Comparison of ENCODE assay signal across 9 mouse cellular contexts in genomic region chr6:30357561-30358177, GRCm38 (mm10). TPM values are rescaled to one million over a fixed set of nuclear protein-coding genes. Genes with fewer than 3 reads are reported as not detected.
A peak's percentile ranks its signal among the peaks of the same experiment; 100 is the strongest.
DNase-seq lines count a peak whose midpoint lies in the region; ATAC-seq and TF ChIP-seq lines count a peak whose summit lies in the region.
"Had no signal": no experiment of that assay in that cellular context is flagged by ENCODE, and none has a peak within 500 bp of the region (broad histone marks: within the 10 kb centered on the region; RNA-seq: fewer than 3 reads in every experiment).

No protein-coding gene starts in this region.

- H3K27ac ChIP-seq in ES-Bruce4 (ENCODE audit: insufficient read depth, low read length): no peak overlapping the region
- H3K27ac ChIP-seq in lung, postnatal 0 days (ENCODE audit: low read length): no peak overlapping the region
- H3K27ac ChIP-seq: macrophage had no signal

- peak; percentile 69 for TF ChIP-seq CTCF in ES-Bruce4 (IDR thresholded peaks at IDR 0.05; ENCODE audit: low read depth, low read length)
- peak; percentile 95 for TF ChIP-seq CTCF in lung, postnatal 0 days (IDR thresholded peaks at IDR 0.05)

- peak; percentile 79 for DNase-seq in brain, adult 2 months (ENCODE audit: low read depth, low spot score)
- peak; percentile 79 to 85 for DNase-seq in heart, postnatal 14 days
- DNase-seq in layer of hippocampus, adult 9-10 months (ENCODE audit: low spot score): peak; percentile 83
- DNase-seq in lung, postnatal 0 days (ENCODE audit: low spot score): peak; percentile 86
- peak; percentile 95 for DNase-seq in retina, embryonic 14.5 days (ENCODE audit: low spot score)
- peak; percentile 72 to 80 for DNase-seq in thymus, postnatal 36 days

- H3K4me1 ChIP-seq in ES-Bruce4 (ENCODE audit: control insufficient read depth, insufficient read depth, low read length): no peaks in the 10 kb centered on the region
- no peaks in the 10 kb centered on the region for H3K4me1 ChIP-seq in lung, postnatal 0 days (ENCODE audit: insufficient read depth, low read depth, low read length)

- intact Hi-C loops in heart, postnatal 14 days (cut with DNase I): loop anchor here (2.0 to 10.0 kb wide), 3 partner anchors 149 to 503 kb away; no protein-coding TSS in a partner anchor

- no peaks in the 10 kb centered on the region for H3K27me3 ChIP-seq in ES-Bruce4 (ENCODE audit: control insufficient read depth, insufficient read depth, low read length, poor library complexity, severe bottlenecking)
- H3K27me3 ChIP-seq in lung, postnatal 0 days (replicated peaks; ENCODE audit: insufficient read depth, low read length): no peaks in the 10 kb centered on the region

- ATAC-seq in erythroid progenitor cell, adult 5-6 weeks (replicated peaks; ENCODE audit: low FRiP score, poor library complexity, severe bottlenecking): peak; percentile 70
- ATAC-seq in lung, postnatal 0 days: peak; percentile 58

- H3K4me2 ChIP-seq in lung, postnatal 0 days (replicated peaks; ENCODE audit: low read depth, low read length): no peak overlapping the region

- TF ChIP-seq POLR2A in ES-Bruce4 (IDR thresholded peaks at IDR 0.05; ENCODE audit: insufficient read depth, low read length): no peak

- no peak overlapping the region for H3K4me3 ChIP-seq in ES-Bruce4 (ENCODE audit: low read depth, low read length)
- no peak overlapping the region for H3K4me3 ChIP-seq in lung, postnatal 0 days (ENCODE audit: low read depth, low read length)

- no peak overlapping the region for H3K9ac ChIP-seq in ES-Bruce4 (ENCODE audit: low read depth, poor library complexity, severe bottlenecking)
- H3K9ac ChIP-seq in lung, postnatal 0 days (replicated peaks; ENCODE audit: low read depth): no peak overlapping the region

- H3K9me3 ChIP-seq in ES-Bruce4 (replicated peaks; ENCODE audit: control insufficient read depth, insufficient read depth, low read length, poor library complexity, severe bottlenecking): no peaks in the 10 kb centered on the region
- H3K9me3 ChIP-seq in lung, postnatal 0 days (ENCODE audit: low read length): no peaks in the 10 kb centered on the region

- H3K36me3 ChIP-seq in ES-Bruce4 (ENCODE audit: control insufficient read depth, insufficient read depth, low read length, poor library complexity, severe bottlenecking): no peaks in the 10 kb centered on the region
- no peaks in the 10 kb centered on the region for H3K36me3 ChIP-seq in lung, postnatal 0 days (ENCODE audit: insufficient read depth, low read length)

- TF ChIP-seq EP300 in ES-Bruce4 (IDR thresholded peaks at IDR 0.05; ENCODE audit: insufficient read depth, low read depth, low read length): no peak
- no peak for TF ChIP-seq EP300 in lung, postnatal 0 days (IDR thresholded peaks at IDR 0.05)

- WGBS in lung, postnatal 0 days: 15% methylated on average over 9 of the region's 9 CpGs

RNA-seq across cellular contexts. Expression of gene Zc3hc1, which starts 33.2 kb away (rescaled TPM):
- 71.2 and 76.3 TPM in 2 replicates for polyA plus RNA-seq in ES-Bruce4 (2011; ENCODE audit: insufficient read depth, insufficient read length, low read depth, missing spikeins)
- 8.4 and 21.6 TPM in 2 replicates for total RNA-seq in erythroid progenitor cell, adult 5-6 weeks (2015; ENCODE audit: low replicate concordance)
- total RNA-seq in erythroid progenitor cell, adult 5-6 weeks (2017; ENCODE audit: low replicate concordance): 9.1 and 13.9 TPM in 2 replicates
- 10 to 100 TPM; 15.5 to 17.2 TPM for total RNA-seq in heart, postnatal 14 days (2021)
- 22.9 and 23.6 TPM in 2 replicates for polyA plus RNA-seq in lung, postnatal 0 days (2015; fragmentation: Nextera tagmentation; extraction: Ambion mirVana)

RNA-seq across cellular contexts. Expression of gene Klhdc10, which starts 44.0 kb away (rescaled TPM):
- polyA plus RNA-seq in ES-Bruce4 (2011; ENCODE audit: insufficient read depth, insufficient read length, low read depth, missing spikeins): 32.8 and 38.1 TPM in 2 replicates
- total RNA-seq in erythroid progenitor cell, adult 5-6 weeks (2015; ENCODE audit: low replicate concordance): 15.5 and 15.9 TPM in 2 replicates
- 18.1 and 23.1 TPM in 2 replicates for total RNA-seq in erythroid progenitor cell, adult 5-6 weeks (2017; ENCODE audit: low replicate concordance)
- total RNA-seq in heart, postnatal 14 days (2021): 10 to 100 TPM; 58.4 to 60.8 TPM
- 7.9 and 8.9 TPM in 2 replicates for polyA plus RNA-seq in lung, postnatal 0 days (2015; fragmentation: Nextera tagmentation; extraction: Ambion mirVana)

RNA-seq across cellular contexts. Expression of gene Ube2h, which starts 53.3 kb away (rescaled TPM):
- polyA plus RNA-seq in ES-Bruce4 (2011; ENCODE audit: insufficient read depth, insufficient read length, low read depth, missing spikeins): 64.6 and 68.1 TPM in 2 replicates
- total RNA-seq in erythroid progenitor cell, adult 5-6 weeks (2015; ENCODE audit: low replicate concordance): 26.8 and 29.9 TPM in 2 replicates
- total RNA-seq in erythroid progenitor cell, adult 5-6 weeks (2017; ENCODE audit: low replicate concordance): 36.9 and 47.2 TPM in 2 replicates
- total RNA-seq in heart, postnatal 14 days (2021): 10 to 100 TPM; 82.5 to 86.3 TPM
- 34.5 and 40.3 TPM in 2 replicates for polyA plus RNA-seq in lung, postnatal 0 days (2015; fragmentation: Nextera tagmentation; extraction: Ambion mirVana)
